Mouse (Mus musculus): ENCODE data around the gene Eng. TPM values are rescaled to one million over a fixed set of nuclear protein-coding genes. Genes with fewer than 3 reads are reported as not detected.

The Eng gene
- polyA plus RNA-seq, 1 experiment from 2014 or later, result 20.6 TPM

DNA sequence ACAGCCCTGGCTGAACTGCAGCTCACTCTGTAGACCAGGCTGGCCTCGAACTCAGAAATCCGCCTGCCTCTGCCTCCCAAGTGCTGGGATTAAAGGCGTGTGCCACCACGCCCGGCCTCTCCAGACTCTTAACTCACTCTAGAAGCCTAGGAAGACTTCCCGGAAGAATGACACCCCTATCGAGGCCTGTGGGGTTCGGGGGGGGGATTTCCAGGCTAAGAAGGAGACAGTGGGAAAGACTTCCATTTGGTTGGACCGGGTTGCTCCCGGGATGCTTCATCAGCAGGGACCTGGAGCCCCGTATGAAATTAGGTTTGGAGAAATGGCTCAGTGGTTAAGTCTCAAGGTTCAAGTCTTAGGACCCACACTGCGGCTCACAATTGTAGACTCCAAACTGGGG is 48.3 kb downstream of the Eng start:
- no peak for DNase-seq
- H3K27me3 ChIP-seq, result no peaks in the 10 kb centered on the region
- ATAC-seq (ENCODE audit: low read depth), result no peak
- 0 out of 2 replicates have a peak overlapping the region, but pooled peaks have one; percentile 52 for H3K9ac ChIP-seq
- WGBS (ENCODE audit: insufficient replicate concordance), result 75% methylated on average over 12 of the region's 12 CpGs
- H3K4me2 ChIP-seq, result peak overlapping the region; percentile 98
- H3K36me3 ChIP-seq, result 0 out of 2 replicates have a peak, but pooled peaks cover 2% of the 10 kb centered on the region
- H3K9me3 ChIP-seq (replicated peaks), result no peaks in the 10 kb centered on the region
- H3K4me3 ChIP-seq (replicated peaks), result peak overlapping the region; percentile 82; the same call in 1 of the 2 replicates
- H3K4me1 ChIP-seq (replicated peaks), result peaks cover 46% of the 10 kb centered on the region
- peak overlapping the region; percentile 55; the same call in 1 of the 2 replicates for H3K27ac ChIP-seq

DNA sequence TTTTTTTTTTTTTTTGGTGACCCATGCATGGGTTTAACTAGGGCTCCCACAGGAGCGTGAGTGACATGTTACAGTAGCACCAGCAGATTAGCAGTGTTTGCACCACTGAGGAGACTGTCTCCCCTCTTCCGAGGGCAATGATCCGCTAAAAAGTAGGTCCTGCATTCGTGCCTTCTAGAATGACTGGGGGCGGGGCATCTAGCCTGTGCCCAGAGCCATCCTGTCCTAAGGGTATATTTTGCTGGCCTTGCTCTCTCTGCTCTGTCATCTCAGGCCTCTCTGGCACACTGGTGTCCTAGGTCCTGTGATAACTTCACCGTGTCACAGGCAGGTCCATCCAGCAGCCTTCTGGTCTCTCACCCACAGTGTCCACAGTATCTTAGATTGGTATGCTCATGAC is 53.3 kb downstream of the Eng start:
- Histone ChIP-seq H3K27ac (no peak overlapping the region), H3K27me3 (no peaks in the 10 kb centered on the region), H3K4me2 (no peak overlapping the region), H3K36me3 (peaks cover 22% of the 10 kb centered on the region), H3K9me3 (replicated peaks) (no peaks in the 10 kb centered on the region), H3K4me1 (replicated peaks) (peaks cover 20% of the 10 kb centered on the region), H3K9ac (no peak overlapping the region), H3K4me3 (replicated peaks) (no peak overlapping the region)
- DNase-seq (no peak), ATAC-seq (ENCODE audit: low read depth) (no peak)
- WGBS (ENCODE audit: insufficient replicate concordance), result 73% methylated on average over 6 of the region's 6 CpGs

DNA sequence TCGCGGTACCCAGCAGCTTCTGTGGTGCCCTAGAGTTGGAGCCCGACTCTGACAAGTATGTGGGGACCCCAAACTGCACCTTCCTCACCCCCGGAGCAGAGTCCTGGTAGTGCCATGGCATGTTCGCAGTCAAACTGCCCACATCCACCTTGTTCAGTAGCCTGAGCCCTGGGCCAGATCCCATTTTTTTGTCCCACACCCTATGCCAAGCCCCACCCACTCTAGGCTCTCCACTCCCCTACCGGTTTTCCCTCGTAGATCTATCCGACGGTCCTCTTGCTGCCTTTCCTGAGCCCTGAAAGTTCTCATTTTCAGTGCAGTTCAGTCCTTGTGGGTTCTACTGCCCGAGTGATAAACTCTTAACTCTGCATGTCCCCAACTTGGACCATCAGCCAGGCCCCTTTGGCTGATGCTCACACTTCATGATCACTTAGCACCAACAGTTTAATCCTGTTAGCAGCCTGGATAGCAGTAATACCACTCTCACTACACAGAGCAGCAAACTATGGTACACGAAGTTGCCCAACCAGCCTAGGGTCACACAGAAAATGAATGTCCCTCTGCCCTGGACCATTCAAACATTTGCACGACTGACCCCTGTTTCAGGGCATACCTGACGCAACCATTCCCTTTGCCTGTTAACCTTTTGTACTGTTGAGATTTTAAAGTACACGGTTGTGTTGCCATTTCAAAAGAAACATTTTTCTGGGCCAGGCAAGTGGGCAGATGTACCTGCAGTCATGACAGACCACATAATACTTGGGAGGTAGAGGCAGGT is 54.8 kb downstream of the Eng start:
- Histone ChIP-seq H3K4me1 (replicated peaks) (peaks cover 20% of the 10 kb centered on the region), H3K9me3 (replicated peaks) (no peaks in the 10 kb centered on the region), H3K36me3 (peaks cover 36% of the 10 kb centered on the region), H3K4me2 (0 out of 2 replicates have a peak overlapping the region, but pooled peaks have one; percentile 25), H3K27me3 (no peaks in the 10 kb centered on the region), H3K4me3 (replicated peaks) (no peak overlapping the region), H3K9ac (peak overlapping the region; percentile 22; the same call in 1 of the 2 replicates), H3K27ac (peak overlapping the region; percentile 68)
- 71% methylated on average over 14 of the region's 14 CpGs for WGBS (ENCODE audit: insufficient replicate concordance)
- peak; percentile 59 for ATAC-seq (ENCODE audit: low read depth)
- DNase-seq, result no peak

DNA sequence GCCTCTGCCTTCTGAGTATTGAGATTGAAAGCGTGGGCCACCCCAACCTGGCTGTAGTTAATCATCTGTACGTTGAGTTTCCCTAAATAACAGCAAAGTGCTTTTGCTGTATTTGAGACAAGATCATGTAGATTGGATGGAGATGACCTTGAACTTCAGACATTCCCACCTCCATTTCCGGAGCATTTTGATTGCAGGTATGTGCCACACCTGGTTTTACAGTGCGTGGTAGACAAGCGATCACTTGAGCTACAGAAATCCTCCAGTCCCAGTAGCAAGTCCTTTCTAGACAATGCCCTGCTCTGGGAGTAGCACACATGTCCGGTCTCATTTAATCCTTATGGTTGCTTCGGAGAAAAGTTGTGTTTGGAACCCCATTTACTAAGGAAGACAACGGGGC is 56.7 kb downstream of the Eng start:
- WGBS (ENCODE audit: insufficient replicate concordance), result 77% methylated on average over 8 of the region's 8 CpGs
- Histone ChIP-seq H3K9ac (no peak overlapping the region; the same call in 1 of the 2 replicates), H3K4me2 (peak overlapping the region; percentile 44), H3K36me3 (peaks cover 55% of the 10 kb centered on the region), H3K27me3 (no peaks in the 10 kb centered on the region), H3K9me3 (replicated peaks) (no peaks in the 10 kb centered on the region), H3K4me1 (replicated peaks) (peaks cover 20% of the 10 kb centered on the region), H3K27ac (no peak overlapping the region), H3K4me3 (replicated peaks) (0 out of 2 replicates have a peak overlapping the region, but pooled peaks have one; percentile 27)
- ATAC-seq (ENCODE audit: low read depth), result no peak
- no peak for DNase-seq

DNA sequence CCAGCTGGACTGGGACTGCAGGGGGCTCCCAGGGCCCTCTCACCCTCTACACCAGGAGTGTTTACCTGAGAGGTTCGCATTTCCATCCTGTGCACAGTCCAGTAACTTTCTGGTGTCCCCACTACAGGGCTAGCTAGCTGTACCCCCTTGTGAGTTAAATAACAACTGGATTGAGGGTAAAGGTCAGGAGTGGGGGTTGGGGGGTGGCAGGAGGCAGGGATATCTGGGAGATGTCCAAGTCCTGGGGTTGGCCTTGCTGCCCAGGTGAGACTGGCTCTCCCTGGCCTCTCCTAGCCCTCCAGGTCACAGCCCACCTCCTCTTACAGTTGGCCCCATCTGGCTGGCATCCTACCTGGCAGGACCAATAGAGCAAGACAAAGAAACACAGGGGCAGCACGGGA is 57.6 kb downstream of the Eng start, which contains the start of gene Fpgs:
Gene Fpgs, minus strand, starts transcription at position 125 of the 401 bp plus-strand sequence.
- Histone ChIP-seq H3K9ac (peak within 1 kb of the TSS; percentile 22; the same call in 1 of the 2 replicates), H3K9me3 (replicated peaks) (no peaks in the 10 kb centered on the region), H3K4me1 (replicated peaks) (peaks cover 24% of the 10 kb centered on the region), H3K36me3 (peaks cover 65% of the 10 kb centered on the region), H3K4me3 (replicated peaks) (peak within 1 kb of the TSS; percentile 27), H3K27me3 (no peaks in the 10 kb centered on the region), H3K4me2 (peak within 1 kb of the TSS; percentile 44), H3K27ac (peak within 1 kb of the TSS; percentile 80)
- ATAC-seq (ENCODE audit: low read depth) (peak; percentile 54), DNase-seq (no peak)
- WGBS (ENCODE audit: insufficient replicate concordance), result 67% methylated on average over 2 of the region's 2 CpGs

DNA sequence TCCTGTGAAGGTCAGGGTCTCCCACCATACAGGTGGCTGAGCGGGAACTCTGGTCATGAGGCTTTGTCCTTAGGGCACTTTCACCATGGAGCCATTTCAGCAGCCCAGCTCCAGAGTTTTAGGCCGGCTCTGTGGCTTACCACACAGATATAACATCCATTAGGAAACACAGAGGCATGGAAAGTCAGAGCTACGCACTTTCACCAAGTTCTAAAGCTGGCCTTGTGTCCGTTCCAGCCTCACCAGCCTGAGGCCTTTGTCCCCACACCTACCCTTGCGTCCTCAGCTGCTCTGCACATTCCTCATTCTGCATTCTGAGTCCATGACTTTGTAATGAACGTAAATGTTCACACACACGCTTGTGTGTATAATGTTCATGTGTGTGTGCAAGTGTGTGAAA is 58.6 kb downstream of the Eng start:
- 79% methylated on average over 7 of the region's 7 CpGs for WGBS (ENCODE audit: insufficient replicate concordance)
- H3K4me3 ChIP-seq (replicated peaks), result no peak overlapping the region

DNA sequence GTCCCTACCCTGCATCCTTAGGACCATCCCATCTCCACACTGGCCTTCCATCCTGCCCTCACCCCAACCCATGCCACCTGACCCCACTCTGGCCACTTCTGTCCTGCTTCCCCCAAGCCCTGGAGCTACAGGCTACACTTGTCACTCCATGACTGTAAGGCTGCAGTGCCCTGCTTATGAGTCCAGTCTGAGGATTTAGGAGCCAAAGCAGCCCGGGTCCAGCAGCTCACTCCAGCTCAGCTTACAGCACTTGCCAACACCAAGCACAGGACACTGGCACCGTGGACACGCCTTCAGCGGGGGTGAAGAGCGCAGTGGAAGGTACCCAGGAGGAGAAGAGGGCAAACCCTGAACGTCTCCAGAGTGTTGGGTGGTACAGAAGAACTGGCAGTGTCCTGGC is 60.6 kb downstream of the Eng start:
- Histone ChIP-seq H3K4me1 (replicated peaks) (peaks cover 44% of the 10 kb centered on the region), H3K4me2 (no peak overlapping the region), H3K36me3 (peaks cover 91% of the 10 kb centered on the region), H3K9me3 (replicated peaks) (no peaks in the 10 kb centered on the region), H3K27ac (no peak overlapping the region), H3K4me3 (replicated peaks) (no peak overlapping the region), H3K27me3 (no peaks in the 10 kb centered on the region), H3K9ac (no peak overlapping the region)
- ATAC-seq (ENCODE audit: low read depth), result no peak
- WGBS (ENCODE audit: insufficient replicate concordance), result 86% methylated on average over 6 of the region's 6 CpGs
- no peak for DNase-seq

More for the DNA sequence above, 58.6 kb downstream of the Eng start:
- H3K4me1 ChIP-seq (replicated peaks), result peaks cover 34% of the 10 kb centered on the region
- H3K27me3 ChIP-seq, result no peaks in the 10 kb centered on the region
- H3K27ac ChIP-seq, result peak overlapping the region; percentile 80
- DNase-seq, result no peak
- no peak for ATAC-seq (ENCODE audit: low read depth)
- H3K9ac ChIP-seq, result no peak overlapping the region
- H3K4me2 ChIP-seq, result no peak overlapping the region
- peaks cover 75% of the 10 kb centered on the region for H3K36me3 ChIP-seq
- no peaks in the 10 kb centered on the region for H3K9me3 ChIP-seq (replicated peaks)

DNA sequence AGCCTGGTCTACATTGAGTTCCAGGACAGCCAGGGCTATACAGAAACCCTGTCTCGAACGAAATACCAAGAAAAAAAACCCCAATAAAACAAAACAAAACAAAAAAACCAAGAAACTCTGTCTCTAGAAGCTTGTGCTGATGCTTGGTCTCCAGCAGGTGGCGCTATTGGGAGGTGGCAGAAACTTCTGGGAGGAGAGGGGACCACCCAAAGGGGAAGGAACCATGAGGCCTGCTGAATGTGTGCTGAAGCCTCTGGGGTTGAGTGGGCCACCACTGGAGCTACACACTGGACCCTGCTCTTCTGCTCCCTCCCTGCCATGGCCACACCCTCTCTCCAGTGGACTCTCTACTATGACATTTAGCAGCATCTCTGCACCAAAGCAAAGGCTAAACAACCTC is 62.2 kb downstream of the Eng start:
- Histone ChIP-seq H3K9me3 (replicated peaks) (no peaks in the 10 kb centered on the region), H3K9ac (no peak overlapping the region), H3K4me3 (replicated peaks) (no peak overlapping the region), H3K36me3 (peaks cover 80% of the 10 kb centered on the region), H3K4me1 (replicated peaks) (peaks cover 39% of the 10 kb centered on the region), H3K27ac (no peak overlapping the region), H3K4me2 (no peak overlapping the region), H3K27me3 (no peaks in the 10 kb centered on the region)
- ATAC-seq (ENCODE audit: low read depth), result no peak
- peak; percentile 49 for DNase-seq
- WGBS (ENCODE audit: insufficient replicate concordance), result 31% methylated on average over 3 of the region's 3 CpGs

DNA sequence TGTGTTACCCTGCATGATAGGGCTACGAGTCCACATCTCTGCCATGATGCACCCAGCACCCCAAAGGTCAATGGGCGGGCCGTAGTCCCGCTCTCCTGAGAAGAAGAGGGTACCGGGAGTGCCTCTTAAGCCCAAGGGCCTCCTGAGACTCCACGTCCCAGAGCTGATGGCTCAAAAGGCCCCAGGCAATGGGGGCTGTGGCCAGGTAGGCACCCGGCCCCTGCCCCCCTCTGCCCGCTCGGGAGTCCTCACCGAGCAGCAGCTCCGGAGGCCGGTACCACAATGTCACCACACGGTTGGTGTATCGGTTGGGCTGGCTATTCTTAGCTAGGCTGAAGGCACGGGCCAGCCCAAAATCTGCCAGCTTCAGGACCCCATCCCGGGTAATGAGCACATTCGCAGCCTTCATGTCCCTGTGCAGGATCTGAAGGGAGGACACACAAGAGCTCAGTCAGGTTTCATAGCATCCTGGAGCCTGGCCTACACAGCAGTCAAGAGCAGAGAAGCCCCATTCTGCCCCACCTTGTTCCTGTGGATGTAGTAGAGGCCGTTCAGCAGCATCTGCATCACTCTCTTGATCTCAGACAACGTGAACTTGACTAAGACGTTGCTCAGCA is 63.2 kb downstream of the Eng start:
- H3K4me2 ChIP-seq, result 0 out of 2 replicates have a peak overlapping the region, but pooled peaks have one; percentile 12
- 85% methylated on average over 20 of the region's 20 CpGs for WGBS (ENCODE audit: insufficient replicate concordance)
- H3K27me3 ChIP-seq, result no peaks in the 10 kb centered on the region
- peaks cover 70% of the 10 kb centered on the region for H3K36me3 ChIP-seq
- ATAC-seq (ENCODE audit: low read depth) (no peak), DNase-seq (no peak)
- H3K9me3 ChIP-seq (replicated peaks), result no peaks in the 10 kb centered on the region
- H3K4me1 ChIP-seq (replicated peaks), result peaks cover 47% of the 10 kb centered on the region
- no peak overlapping the region for H3K4me3 ChIP-seq (replicated peaks)
- no peak overlapping the region; the same call in 1 of the 2 replicates for H3K9ac ChIP-seq
- no peak overlapping the region for H3K27ac ChIP-seq

DNA sequence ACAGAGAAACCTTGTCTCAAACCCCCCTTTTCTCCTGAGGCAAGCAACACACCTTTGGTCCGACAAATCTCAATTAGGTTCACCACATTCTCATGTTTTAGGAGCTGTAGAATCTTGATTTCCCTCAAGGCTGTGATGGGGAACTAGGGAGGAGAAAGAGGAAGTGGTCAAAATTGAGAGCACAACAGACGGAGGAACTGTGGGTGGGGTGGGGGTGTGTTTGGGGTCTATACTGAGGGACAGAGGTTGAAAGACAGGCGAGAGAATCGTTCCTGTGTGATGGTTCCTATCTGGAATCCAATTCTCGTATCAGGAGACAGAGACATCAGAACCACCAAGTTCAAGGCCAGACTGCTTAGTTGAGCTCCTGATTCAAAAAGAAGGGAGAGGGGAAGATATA is 64.0 kb downstream of the Eng start:
- H3K27me3 ChIP-seq, result no peaks in the 10 kb centered on the region
- peaks cover 62% of the 10 kb centered on the region for H3K36me3 ChIP-seq
- no peak for ATAC-seq (ENCODE audit: low read depth)
- peak overlapping the region; percentile 12 for H3K4me2 ChIP-seq
- no peaks in the 10 kb centered on the region for H3K9me3 ChIP-seq (replicated peaks)
- H3K4me3 ChIP-seq (replicated peaks), result 0 out of 2 replicates have a peak overlapping the region, but pooled peaks have one; percentile 93
- 32% methylated on average over 5 of the region's 5 CpGs for WGBS (ENCODE audit: insufficient replicate concordance)
- DNase-seq, result no peak
- no peak overlapping the region for H3K27ac ChIP-seq
- no peak overlapping the region for H3K9ac ChIP-seq
- peaks cover 53% of the 10 kb centered on the region for H3K4me1 ChIP-seq (replicated peaks)

DNA sequence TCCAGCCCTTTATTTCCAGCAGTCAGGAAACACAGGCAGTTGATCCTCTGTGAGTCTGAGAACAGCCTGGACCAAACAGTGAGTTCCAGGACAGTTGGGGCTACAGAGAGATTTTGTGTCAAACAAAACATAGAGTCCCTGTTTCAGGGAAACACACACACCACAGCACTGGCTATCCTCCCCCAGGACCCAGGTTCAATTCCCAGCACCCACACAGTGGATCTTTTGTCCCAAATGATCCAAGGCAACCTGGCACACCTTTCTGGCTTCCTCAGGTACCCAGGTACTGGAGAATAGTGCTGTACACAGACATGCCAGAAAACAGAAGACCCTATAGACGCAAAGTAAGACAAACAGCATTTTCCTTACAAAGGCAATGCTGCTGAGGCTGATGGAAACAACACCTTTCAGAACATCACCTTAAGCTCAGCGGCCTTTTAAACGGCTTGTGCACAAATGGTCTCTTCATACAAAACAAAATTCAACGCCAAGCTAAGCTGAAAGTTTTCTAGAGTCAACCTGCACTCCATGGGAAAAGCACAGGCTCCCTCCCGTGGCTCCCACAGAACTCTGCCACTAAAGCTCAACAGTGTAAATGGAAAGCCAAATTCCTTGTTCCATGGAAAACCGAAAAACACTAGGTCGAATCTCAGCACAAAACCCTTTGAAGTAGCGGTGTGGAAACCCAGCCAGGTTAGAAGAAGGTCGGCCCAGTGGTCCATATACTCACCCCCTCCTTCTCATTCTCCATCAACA is 65.1 kb downstream of the Eng start:
- peaks cover 53% of the 10 kb centered on the region for H3K4me1 ChIP-seq (replicated peaks)
- DNase-seq, result no peak
- WGBS (ENCODE audit: insufficient replicate concordance), result 16% methylated on average over 9 of the region's 9 CpGs
- no peak for ATAC-seq (ENCODE audit: low read depth)
- H3K27me3 ChIP-seq, result no peaks in the 10 kb centered on the region
- peak overlapping the region; percentile 89 for H3K4me2 ChIP-seq
- H3K9me3 ChIP-seq (replicated peaks), result no peaks in the 10 kb centered on the region
- peak overlapping the region; percentile 91 for H3K27ac ChIP-seq
- H3K4me3 ChIP-seq (replicated peaks), result peak overlapping the region; percentile 93
- H3K36me3 ChIP-seq, result peaks cover 52% of the 10 kb centered on the region
- peak overlapping the region; percentile 90 for H3K9ac ChIP-seq

Measured in liver, embryonic 13.5 days (tissue).